Mouse (Mus musculus): ENCODE data around the gene Klhl40. TPM values are rescaled to one million over a fixed set of nuclear protein-coding genes. Genes with fewer than 3 reads are reported as not detected.

The Klhl40 gene
- total RNA-seq (2021), result 1 to 10 TPM; 3.3 to 3.5 TPM

GRCm38 (mm10) chr9:121777484-121778065, at the start of gene Klhl40:
Klhl40 (plus strand) TSS chr9:121777607.
- intact Hi-C loops (cut with DNase I), result no loop called here

GRCm38 (mm10) chr9:121740490-121740889, 36.9 kb upstream of the Klhl40 start:
- DNase-seq (ENCODE audit: extremely low spot score in 1 of 2, low spot score in 2 of 2), result no peak
- intact Hi-C loops (cut with DNase I), result no loop called here

More at GRCm38 (mm10) chr9:121777484-121778065, at the start of gene Klhl40:
- no peak for DNase-seq (ENCODE audit: extremely low spot score in 1 of 2, low spot score in 2 of 2)

GRCm38 (mm10) chr9:121741168-121741567, 36.2 kb upstream of the Klhl40 start:
- no peak for DNase-seq (ENCODE audit: extremely low spot score in 1 of 2, low spot score in 2 of 2)
- intact Hi-C loops (cut with DNase I), result no loop called here

GRCm38 (mm10) chr9:121744051-121744450, 33.4 kb upstream of the Klhl40 start:
- DNase-seq (ENCODE audit: extremely low spot score in 1 of 2, low spot score in 2 of 2), result no peak
- intact Hi-C loops (cut with DNase I), result no loop called here

GRCm38 (mm10) chr9:121752774-121753173, 24.6 kb upstream of the Klhl40 start:
- intact Hi-C loops (cut with DNase I), result no loop called here

GRCm38 (mm10) chr9:121754624-121755023, 22.8 kb upstream of the Klhl40 start:
- DNase-seq (ENCODE audit: extremely low spot score in 1 of 2, low spot score in 2 of 2), result no peak
- intact Hi-C loops (cut with DNase I), result loop anchor here (5.0 kb wide), 1 partner anchor 78 kb away; no protein-coding TSS in a partner anchor

More at GRCm38 (mm10) chr9:121752774-121753173, 24.6 kb upstream of the Klhl40 start:
- DNase-seq (ENCODE audit: extremely low spot score in 1 of 2, low spot score in 2 of 2), result no peak

GRCm38 (mm10) chr9:121756785-121757184, 20.6 kb upstream of the Klhl40 start:
- DNase-seq (ENCODE audit: extremely low spot score in 1 of 2, low spot score in 2 of 2), result no peak
- intact Hi-C loops (cut with DNase I), result loop anchor here (5.0 kb wide), 1 partner anchor 76 kb away; no protein-coding TSS in a partner anchor

- peak in 1 of 2 experiments; percentile 56 for DNase-seq (ENCODE audit: extremely low spot score in 1 of 2, low spot score in 2 of 2)
- intact Hi-C loops (cut with DNase I), result loop anchor here (5.0 kb wide), 1 partner anchor 75 kb away; no protein-coding TSS in a partner anchor
Measured at GRCm38 (mm10) chr9:121757432-121757831, 20.0 kb upstream of the Klhl40 start.

- no peak for DNase-seq (ENCODE audit: extremely low spot score in 1 of 2, low spot score in 2 of 2)
- intact Hi-C loops (cut with DNase I), result loop anchor here (5.0 kb wide), 1 partner anchor 74 kb away; no protein-coding TSS in a partner anchor
Measured at GRCm38 (mm10) chr9:121757835-121758814, 19.3 kb upstream of the Klhl40 start.

- intact Hi-C loops (cut with DNase I), result loop anchor here (5.0 kb wide), 1 partner anchor 73 kb away; no protein-coding TSS in a partner anchor
- DNase-seq (ENCODE audit: extremely low spot score in 1 of 2, low spot score in 2 of 2), result peak; percentile 67 to 87
Measured at GRCm38 (mm10) chr9:121759091-121760081, 18.0 kb upstream of the Klhl40 start, which contains the start of gene Zfp651. Zfp651 (plus strand) TSS chr9:121759330.

GRCm38 (mm10) chr9:121760271-121761090, 16.9 kb upstream of the Klhl40 start:
- peak in 1 of 2 experiments; percentile 91 for DNase-seq (ENCODE audit: extremely low spot score in 1 of 2, low spot score in 2 of 2)
- intact Hi-C loops (cut with DNase I), result no loop called here

GRCm38 (mm10) chr9:121761091-121761665, 16.2 kb upstream of the Klhl40 start:
- DNase-seq (ENCODE audit: extremely low spot score in 1 of 2, low spot score in 2 of 2), result no peak
- intact Hi-C loops (cut with DNase I), result no loop called here

- intact Hi-C loops (cut with DNase I), result no loop called here
- no peak for DNase-seq (ENCODE audit: extremely low spot score in 1 of 2, low spot score in 2 of 2)
Measured at GRCm38 (mm10) chr9:121761787-121762186, 15.6 kb upstream of the Klhl40 start.

- DNase-seq (ENCODE audit: extremely low spot score in 1 of 2, low spot score in 2 of 2), result no peak
- intact Hi-C loops (cut with DNase I), result no loop called here
Measured at GRCm38 (mm10) chr9:121762248-121762647, 15.2 kb upstream of the Klhl40 start.

- intact Hi-C loops (cut with DNase I), result no loop called here
- no peak for DNase-seq (ENCODE audit: extremely low spot score in 1 of 2, low spot score in 2 of 2)
Measured at GRCm38 (mm10) chr9:121762761-121763160, 14.6 kb upstream of the Klhl40 start.

GRCm38 (mm10) chr9:121763716-121764115, 13.7 kb upstream of the Klhl40 start:
- DNase-seq (ENCODE audit: extremely low spot score in 1 of 2, low spot score in 2 of 2), result peak in 1 of 2 experiments; percentile 65
- intact Hi-C loops (cut with DNase I), result no loop called here

Measured in left cerebral cortex, postnatal 10 days (tissue).